Mouse (Mus musculus) liver, embryonic 14.5 days (tissue): ENCODE results near the gene Mlph. TPM values are rescaled to one million over a fixed set of nuclear protein-coding genes. Genes with fewer than 3 reads are reported as not detected.

Experiments
- ATAC-seq: fragments of 200-750 bp; cut with Nextera tagmentation; 2 replicates; pipeline ENCODE4 v1.8.0; 2017; ENCODE audit warnings: moderate number of reproducible peaks, mild to moderate bottlenecking, moderate library complexity; ENCODE audit not compliant: insufficient read depth
- DNase-seq, 3 experiments: peaks; one replicate each; pipeline ENCODE4 v3.0.0-alpha.2; 2012 to 2013; ENCODE audit warnings: low read depth in 3 of 3, low spot score in 3 of 3
- H3K27ac ChIP-seq: fragments of 300-500 bp; sonication (generic); 2 replicates; pipeline ENCODE4 v1.5.1; 2014; ENCODE audit warnings: moderate library complexity, mild to moderate bottlenecking, control low read depth, inconsistent platforms
- H3K27me3 ChIP-seq: fragments of 300-500 bp; sonication (generic); 2 replicates; pipeline ENCODE4 v1.6.1; 2014; ENCODE audit warnings: mild to moderate bottlenecking, low read length, moderate library complexity; ENCODE audit not compliant: control insufficient read depth, insufficient read depth
- H3K36me3 ChIP-seq: fragments of 300-500 bp; sonication (generic); replicated peaks from 2 replicates; pipeline ENCODE4 v1.6.1; 2014; ENCODE audit warnings: low read depth; ENCODE audit not compliant: control insufficient read depth, insufficient read depth
- H3K4me1 ChIP-seq, 2 experiments: fragments of 200-500 bp in 1 of 2; fragments of 300-500 bp in 1 of 2; sonication (generic) in 1 of 2; replicated peaks; 2 replicates each; pipeline ENCODE4 v1.6.1; 2012 to 2014; ENCODE audit warnings: antibody characterized with exemption in 1 of 2, inconsistent platforms in 1 of 2, low read length in 1 of 2; ENCODE audit not compliant: control insufficient read depth in 2 of 2, insufficient read depth in 2 of 2
- H3K4me2 ChIP-seq: fragments of 300-500 bp; sonication (generic); 2 replicates; pipeline ENCODE4 v1.6.1; 2014; ENCODE audit warnings: low read depth, mild to moderate bottlenecking, control low read depth, moderate library complexity
- H3K4me3 ChIP-seq, 2 experiments: fragments of 200-500 bp in 1 of 2; fragments of 300-500 bp in 1 of 2; sonication (generic) in 1 of 2; 2 replicates each; pipeline ENCODE4 v1.5.1; 2012 to 2014; ENCODE audit warnings: low read depth in 2 of 2, low read length in 2 of 2, mild to moderate bottlenecking in 2 of 2, control low read depth in 1 of 2, inconsistent platforms in 1 of 2, moderate library complexity in 1 of 2; ENCODE audit not compliant: insufficient read depth in 1 of 2
- H3K9ac ChIP-seq: fragments of 300-500 bp; sonication (generic); replicated peaks from 2 replicates; pipeline ENCODE4 v1.6.1; 2014; ENCODE audit warnings: mild to moderate bottlenecking, control low read depth, moderate library complexity
- H3K9me3 ChIP-seq: fragments of 300-500 bp; sonication (generic); 2 replicates; pipeline ENCODE4 v1.6.1; 2016; ENCODE audit warnings: low read length, mixed read lengths; ENCODE audit not compliant: control insufficient read depth
- CTCF ChIP-seq: IDR thresholded peaks from 2 replicates; pipeline ENCODE4 v1.5.1; 2016; ENCODE audit warnings: antibody characterized with exemption, low read depth, control low read depth
- EP300 ChIP-seq: IDR thresholded peaks from 2 replicates; pipeline ENCODE4 v1.6.1; 2016; ENCODE audit warnings: antibody characterized with exemption, low read depth
- WGBS: fragments of 180-500 bp; shearing (Covaris S2); extraction: QIAGEN DNeasy Blood & Tissue Kit; methylation state at CpG from one replicate; pipeline ENCODE4 v1.1.7; 2014; ENCODE audit not compliant: insufficient replicate concordance; 5-methylcytosine and 5-hydroxymethylcytosine counted together
- polyA plus RNA-seq, 2 experiments: library from polyadenylated mRNA; depleted of rRNA in 1 of 2; stranded (reverse) in 1 of 2; unstranded in 1 of 2; fragments of >200 nt; fragmentation: Nextera tagmentation in 1 of 2; extraction: Ambion mirVana in 1 of 2; gene quantifications; 2 replicates each; pipeline versions ENCODE4 v1.2.1 to v1.2.3; 2012 to 2014

Gene Mlph
- polyA plus RNA-seq, 2 experiments, result 0.01 TPM; not detected in 1

- Histone ChIP-seq H3K27ac (no peak overlapping the region), H3K4me2 (no peak overlapping the region), H3K4me3 (no peak overlapping the region), H3K36me3 (no peaks in the 10 kb centered on the region), H3K9me3 (no peaks in the 10 kb centered on the region), H3K4me1 (no peaks in the 10 kb centered on the region), H3K9ac (no peak overlapping the region), H3K27me3 (no peaks in the 10 kb centered on the region)
- 5% methylated on average over 2 of the region's 2 CpGs for WGBS
- peak in 2 of 3 experiments; percentile 6 to 12 for DNase-seq
- ATAC-seq, result no peak
- TF ChIP-seq CTCF (peak; percentile 81), EP300 (no peak)
Observed at GRCm38 (mm10) chr1:90906357-90906756, 8.5 kb upstream of the Mlph start.

GRCm38 (mm10) chr1:90909161-90909560 lies 5.7 kb upstream of the Mlph start:
- TF ChIP-seq CTCF (no peak), EP300 (no peak)
- no peaks in the 10 kb centered on the region for H3K4me1 ChIP-seq
- H3K9me3 ChIP-seq, result no peaks in the 10 kb centered on the region
- DNase-seq (no peak), ATAC-seq (no peak)
- H3K4me2 ChIP-seq, result no peak overlapping the region
- no peaks in the 10 kb centered on the region for H3K36me3 ChIP-seq
- no peak overlapping the region for H3K27ac ChIP-seq
- H3K9ac ChIP-seq, result no peak overlapping the region
- H3K27me3 ChIP-seq, result no peaks in the 10 kb centered on the region
- H3K4me3 ChIP-seq, result no peak overlapping the region

GRCm38 (mm10) chr1:90909631-90910152 lies 5.2 kb upstream of the Mlph start:
- Histone ChIP-seq H3K4me1 (no peaks in the 10 kb centered on the region), H3K9me3 (no peaks in the 10 kb centered on the region), H3K27me3 (no peaks in the 10 kb centered on the region), H3K36me3 (no peaks in the 10 kb centered on the region), H3K4me2 (no peak overlapping the region), H3K9ac (no peak overlapping the region), H3K4me3 (no peak overlapping the region), H3K27ac (no peak overlapping the region)
- TF ChIP-seq EP300 (no peak), CTCF (0 out of 2 replicates have a peak, but pooled peaks have one; percentile 23)
- DNase-seq, result no peak
- no peak for ATAC-seq
- 39% methylated on average over 17 of the region's 17 CpGs for WGBS

GRCm38 (mm10) chr1:90913231-90913630 lies 1.7 kb upstream of the Mlph start:
- no peaks in the 10 kb centered on the region for H3K27me3 ChIP-seq
- ATAC-seq (no peak), DNase-seq (no peak)
- no peak for TF ChIP-seq CTCF
- TF ChIP-seq EP300, result no peak
- no peak overlapping the region for H3K4me3 ChIP-seq
- H3K4me2 ChIP-seq, result no peak overlapping the region
- H3K4me1 ChIP-seq, result no peaks in the 10 kb centered on the region
- H3K9ac ChIP-seq, result no peak overlapping the region
- no peak overlapping the region for H3K27ac ChIP-seq
- no peaks in the 10 kb centered on the region for H3K36me3 ChIP-seq
- 57% methylated on average over 6 of the region's 6 CpGs for WGBS
- H3K9me3 ChIP-seq, result no peaks in the 10 kb centered on the region

- Histone ChIP-seq H3K36me3 (no peaks in the 10 kb centered on the region), H3K27ac (no peak overlapping the region), H3K4me3 (no peak overlapping the region), H3K9me3 (no peaks in the 10 kb centered on the region), H3K4me1 (no peaks in the 10 kb centered on the region), H3K27me3 (no peaks in the 10 kb centered on the region), H3K9ac (no peak overlapping the region), H3K4me2 (no peak overlapping the region)
- no peak for ATAC-seq
- TF ChIP-seq CTCF (no peak), EP300 (no peak)
- WGBS, result 32% methylated on average over 6 of the region's 6 CpGs
- no peak for DNase-seq
Observed at GRCm38 (mm10) chr1:90917509-90917908, 2.6 kb downstream of the Mlph start.
